Mouse (Mus musculus) embryonic facial prominence, embryonic 14.5 days (tissue): Measurements from ENCODE around the gene Calhm3. TPM values are rescaled to one million over a fixed set of nuclear protein-coding genes. Genes with fewer than 3 reads are reported as not detected.

ENCODE experiments used
- ATAC-seq: fragments of 200-750 bp; cut with Nextera tagmentation; 2 replicates; pipeline ENCODE4 v1.8.0; 2017; ENCODE audit warnings: low read depth, moderate number of reproducible peaks, moderate TSS enrichment
- DNase-seq: peaks from one replicate; pipeline ENCODE4 v3.0.0-alpha.2; 2015; ENCODE audit warnings: low spot score
- H3K27ac ChIP-seq: fragments of 300-500 bp; sonication (generic); replicated peaks from 2 replicates; pipeline ENCODE4 v1.5.1; 2014; ENCODE audit warnings: low read depth, mild to moderate bottlenecking, low read length, moderate library complexity
- H3K27me3 ChIP-seq: fragments of 300-500 bp; sonication (generic); replicated peaks from 2 replicates; pipeline ENCODE4 v1.6.1; 2014; ENCODE audit warnings: low read length; ENCODE audit not compliant: control insufficient read depth, insufficient read depth
- H3K36me3 ChIP-seq: fragments of 300-500 bp; sonication (generic); 2 replicates; pipeline ENCODE4 v1.6.1; 2014; ENCODE audit warnings: low read length, mixed read lengths; ENCODE audit not compliant: control insufficient read depth, insufficient read depth
- H3K4me1 ChIP-seq: fragments of 300-500 bp; sonication (generic); 2 replicates; pipeline ENCODE4 v1.6.1; 2014; ENCODE audit warnings: antibody characterized with exemption, low read length; ENCODE audit not compliant: control insufficient read depth, insufficient read depth
- H3K4me2 ChIP-seq: fragments of 300-500 bp; sonication (generic); 2 replicates; pipeline ENCODE4 v1.6.1; 2014; ENCODE audit warnings: low read depth, mild to moderate bottlenecking, low read length, moderate library complexity, mixed read lengths
- H3K4me3 ChIP-seq: fragments of 300-500 bp; sonication (generic); 2 replicates; pipeline ENCODE4 v1.5.1; 2014; ENCODE audit warnings: low read depth, mild to moderate bottlenecking, low read length
- H3K9ac ChIP-seq: fragments of 300-500 bp; sonication (generic); 2 replicates; pipeline ENCODE4 v1.6.1; 2014; ENCODE audit warnings: low read depth, mild to moderate bottlenecking, low read length, moderate library complexity, mixed read lengths
- H3K9me3 ChIP-seq: fragments of 300-500 bp; sonication (generic); 2 replicates; pipeline ENCODE4 v1.6.1; 2016; ENCODE audit warnings: low read length; ENCODE audit not compliant: control insufficient read depth
- WGBS: fragments of 180-500 bp; shearing (Covaris S2); extraction: QIAGEN DNeasy Blood & Tissue Kit; methylation state at CpG from one replicate; pipeline ENCODE4 v1.1.7; 2014; 5-methylcytosine and 5-hydroxymethylcytosine counted together
- polyA plus RNA-seq: library from polyadenylated mRNA; unstranded; fragments of >200 nt; fragmentation: Nextera tagmentation; extraction: Ambion mirVana; gene quantifications from 2 replicates; pipeline ENCODE4 v1.2.1, GENCODE M21; 2014

The Calhm3 gene
- polyA plus RNA-seq, 1 experiment from 2014 or later = not detected

GRCm38 (mm10) chr19:47122802-47123201, 34.8 kb downstream of the Calhm3 start:
- DNase-seq = peak; percentile 36
- WGBS = 29% methylated on average over 2 of the region's 2 CpGs
- Histone ChIP-seq H3K27ac (no peak overlapping the region), H3K36me3 (peaks cover 66% of the 10 kb centered on the region), H3K9me3 (no peaks in the 10 kb centered on the region), H3K27me3 (no peaks in the 10 kb centered on the region), H3K4me2 (no peak overlapping the region), H3K4me1 (no peaks in the 10 kb centered on the region), H3K4me3 (no peak overlapping the region), H3K9ac (no peak overlapping the region)
- no peak; the same call in 1 of the 2 replicates for ATAC-seq

- peak; percentile 55 for DNase-seq
- Histone ChIP-seq H3K4me1 (no peaks in the 10 kb centered on the region), H3K27me3 (no peaks in the 10 kb centered on the region), H3K9ac (no peak overlapping the region), H3K9me3 (no peaks in the 10 kb centered on the region), H3K27ac (no peak overlapping the region), H3K36me3 (peaks cover 68% of the 10 kb centered on the region), H3K4me3 (no peak overlapping the region), H3K4me2 (no peak overlapping the region)
- 0 out of 2 replicates have a peak, but pooled peaks have one; percentile 30 for ATAC-seq
- 40% methylated on average over 4 of the region's 4 CpGs for WGBS
These were observed 36.5 kb downstream of the Calhm3 start for GRCm38 (mm10) chr19:47121054-47121453.

GRCm38 (mm10) chr19:47118634-47119033, 38.9 kb downstream of the Calhm3 start:
- DNase-seq (no peak), ATAC-seq (no peak)
- Histone ChIP-seq H3K27ac (no peak overlapping the region), H3K4me2 (no peak overlapping the region), H3K9ac (no peak overlapping the region), H3K4me3 (no peak overlapping the region), H3K27me3 (no peaks in the 10 kb centered on the region), H3K9me3 (no peaks in the 10 kb centered on the region), H3K36me3 (peaks cover 75% of the 10 kb centered on the region), H3K4me1 (no peaks in the 10 kb centered on the region)
- 89% methylated on average over 2 of the region's 2 CpGs for WGBS

GRCm38 (mm10) chr19:47104641-47105271, 52.8 kb downstream of the Calhm3 start:
- no peaks in the 10 kb centered on the region for H3K27me3 ChIP-seq
- H3K27ac ChIP-seq = no peak overlapping the region
- H3K9me3 ChIP-seq = no peaks in the 10 kb centered on the region
- no peaks in the 10 kb centered on the region for H3K4me1 ChIP-seq
- no peak overlapping the region for H3K4me3 ChIP-seq
- peaks cover 99% of the 10 kb centered on the region for H3K36me3 ChIP-seq
- ATAC-seq (no peak), DNase-seq (no peak)
- no peak overlapping the region for H3K4me2 ChIP-seq
- H3K9ac ChIP-seq = no peak overlapping the region
- WGBS = 93% methylated on average over 9 of the region's 9 CpGs

Other genes starting within 250 kb of the Calhm3 start
- gene Ina, start 143.1 kb downstream of the Calhm3 start, polyA plus RNA-seq = 17.6 and 17.9 TPM in 2 replicates
- gene Nt5c2, start 142.6 kb downstream of the Calhm3 start, polyA plus RNA-seq = 65.6 and 66.3 TPM in 2 replicates
- gene Pcgf6, start 106.9 kb downstream of the Calhm3 start, polyA plus RNA-seq = 13.9 and 17.8 TPM in 2 replicates
- 6.6 and 7.7 TPM in 2 replicates for gene Taf5, start 90.0 kb downstream of the Calhm3 start, polyA plus RNA-seq
- gene Usmg5, start 67.1 kb downstream of the Calhm3 start, polyA plus RNA-seq = 1,191 and 1,453 TPM in 2 replicates
- gene Pdcd11, start 67.0 kb downstream of the Calhm3 start, polyA plus RNA-seq = 9.2 and 10.1 TPM in 2 replicates
- gene Calhm2, start 19.5 kb downstream of the Calhm3 start, polyA plus RNA-seq = 4.3 and 4.9 TPM in 2 replicates
- gene Calhm1, start 13.5 kb downstream of the Calhm3 start, polyA plus RNA-seq = not detected in 2 replicates
- 7.1 and 8.2 TPM in 2 replicates for gene Neurl1a, start 21.1 kb upstream of the Calhm3 start, polyA plus RNA-seq